Mouse (Mus musculus) right cerebral cortex, postnatal 25 days (tissue): ENCODE data around the gene Tmem144.

Experiments used
- DNase-seq: peaks from one replicate; pipeline ENCODE4 v3.0.0; 2022

Tmem144 gene

DNA sequence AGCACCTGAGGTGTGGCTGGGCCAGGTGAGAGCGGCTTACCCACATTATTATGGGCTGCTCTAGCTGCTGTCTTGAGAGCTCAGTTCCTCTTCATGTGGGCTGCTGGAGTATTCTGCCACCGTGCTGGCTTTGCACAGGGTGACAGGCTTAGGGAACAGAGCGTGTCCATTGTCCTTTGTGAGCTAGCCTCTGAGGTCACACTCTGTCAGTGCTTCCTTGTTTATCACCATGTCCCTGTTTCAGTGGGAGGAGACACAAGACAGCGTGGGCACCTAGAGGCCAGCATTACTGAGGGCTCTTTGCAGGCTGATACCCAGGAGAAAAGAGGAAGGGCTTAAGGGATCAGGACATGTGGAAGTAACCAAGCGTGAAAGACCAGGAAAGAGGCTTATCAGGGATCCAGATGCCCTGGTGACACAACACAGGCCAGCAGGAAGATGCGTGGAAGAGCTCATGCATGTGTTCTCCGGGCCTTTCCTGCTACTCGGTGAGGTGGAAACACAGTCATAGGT is at the start of gene Tmem144:
Gene Tmem144, minus strand, starts transcription at position 120 of the 513 bp plus-strand sequence.
- no peak for DNase-seq

GRCm38 (mm10) chr3:79901734-79902133 is 49.2 kb upstream of the Tmem144 start:
- DNase-seq = no peak

GRCm38 (mm10) chr3:79901321-79901720 is 48.7 kb upstream of the Tmem144 start:
- DNase-seq = no peak

DNA sequence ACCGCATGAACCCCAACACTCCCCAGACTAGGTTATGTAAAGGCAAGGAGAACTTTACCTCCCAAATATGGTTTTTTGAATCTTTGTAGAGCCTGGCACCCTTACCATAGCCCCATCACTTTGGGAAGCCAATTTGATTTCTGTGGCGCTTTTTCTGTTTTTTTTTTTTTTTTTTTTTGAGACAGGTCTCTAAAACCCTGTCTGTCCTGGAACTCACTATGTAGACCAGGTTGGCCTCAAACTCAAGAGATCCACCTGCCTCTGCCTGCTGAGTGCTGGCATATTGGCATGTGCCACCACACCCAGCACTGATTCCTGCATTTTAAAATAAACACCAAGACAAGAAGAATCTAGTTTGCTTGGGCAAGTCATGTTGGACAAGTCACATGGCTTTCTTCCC is 47.9 kb upstream of the Tmem144 start:
- no peak for DNase-seq

- DNase-seq = no peak
Measured at GRCm38 (mm10) chr3:79899906-79900305, 47.3 kb upstream of the Tmem144 start.

DNA sequence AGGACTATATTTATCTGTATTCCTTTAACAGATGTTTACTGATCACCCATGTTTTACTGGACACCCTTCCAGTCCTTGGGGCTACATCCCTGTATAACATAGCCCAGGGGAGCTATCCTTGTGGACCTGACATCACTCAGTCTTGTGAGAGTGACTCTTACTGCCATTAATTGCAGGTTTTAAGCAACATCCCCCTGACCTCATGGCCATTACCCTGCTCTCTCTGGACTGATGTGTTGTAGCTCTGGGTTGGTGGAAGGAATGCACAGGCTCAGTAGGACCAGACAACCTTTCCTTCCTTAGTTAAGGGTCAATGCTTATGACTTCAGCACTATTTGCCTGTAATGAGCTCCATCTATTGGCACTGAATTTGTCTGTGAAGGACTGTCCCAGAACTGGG is 45.9 kb upstream of the Tmem144 start:
- DNase-seq = no peak

- DNase-seq = peak; percentile 17
Measured at GRCm38 (mm10) chr3:79897534-79898370, 45.2 kb upstream of the Tmem144 start.

- no peak for DNase-seq
Measured at GRCm38 (mm10) chr3:79887966-79888365, 35.4 kb upstream of the Tmem144 start.

DNA sequence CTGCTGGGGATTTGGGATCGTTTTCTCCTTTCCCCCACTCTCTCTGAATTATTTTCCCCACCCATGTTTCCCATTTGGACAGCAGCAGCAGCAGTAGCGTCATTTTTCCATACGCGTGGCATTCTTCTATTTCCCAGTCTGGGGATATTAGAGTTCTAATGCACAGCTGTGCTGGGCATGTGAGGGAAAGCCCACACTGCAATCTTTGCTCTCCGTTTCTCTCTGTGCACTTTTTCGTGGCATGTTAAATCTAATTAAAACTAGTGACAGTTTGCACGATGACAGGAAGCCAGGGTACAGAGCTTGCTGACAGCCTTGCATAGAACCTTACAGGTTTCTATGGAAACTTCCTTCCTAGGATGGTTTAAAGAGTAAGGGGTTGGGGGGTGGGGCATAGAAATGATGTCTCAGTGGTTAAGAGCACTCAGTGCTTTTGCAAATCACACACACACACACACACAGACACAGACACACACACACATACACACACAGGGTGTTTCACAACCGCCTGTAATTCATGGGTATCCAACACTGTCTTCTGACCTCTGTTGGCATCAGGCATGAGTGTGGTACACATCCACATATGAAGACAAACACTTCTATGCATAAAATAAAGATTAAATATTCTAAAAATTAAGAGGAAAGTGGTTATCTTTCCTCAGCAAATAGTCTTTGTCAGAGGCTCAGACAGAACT is 34.7 kb upstream of the Tmem144 start:
- peak; percentile 24 for DNase-seq

DNA sequence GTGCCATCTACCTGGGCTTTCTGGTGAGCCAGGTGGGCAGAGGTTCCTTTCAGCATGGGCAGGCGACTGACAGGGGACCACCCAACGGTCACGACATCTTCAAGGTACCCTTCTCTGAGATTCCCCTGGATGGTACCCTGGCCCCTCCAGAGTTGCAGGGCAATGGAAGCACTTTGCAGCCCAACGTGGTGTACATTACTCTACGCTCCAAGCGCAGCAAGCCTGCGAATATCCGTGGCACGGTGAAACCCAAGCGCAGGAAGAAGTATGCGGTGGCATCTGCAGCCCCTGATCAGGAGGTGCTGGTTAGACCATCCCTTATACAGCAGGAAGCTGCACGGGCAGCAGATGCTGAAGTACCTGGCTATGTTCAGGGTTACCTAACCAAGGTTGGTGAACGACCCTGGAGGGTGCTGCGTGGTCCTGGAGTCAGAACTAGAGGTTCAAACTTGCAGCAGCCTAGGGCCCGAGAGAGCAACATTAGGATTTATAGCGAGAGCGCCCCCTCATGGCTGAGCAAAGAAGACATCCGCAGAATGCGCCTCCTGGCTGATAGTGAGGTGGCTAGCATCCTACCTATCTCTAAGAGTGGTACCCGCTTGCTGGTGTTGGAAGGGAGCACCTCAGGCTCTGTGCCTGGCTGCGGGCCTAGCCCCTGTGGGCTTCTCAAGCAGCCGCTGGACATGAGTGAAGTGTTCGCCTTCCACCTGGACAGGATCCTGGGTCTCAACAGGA is 34.0 kb upstream of the Tmem144 start:
- no peak for DNase-seq

DNA sequence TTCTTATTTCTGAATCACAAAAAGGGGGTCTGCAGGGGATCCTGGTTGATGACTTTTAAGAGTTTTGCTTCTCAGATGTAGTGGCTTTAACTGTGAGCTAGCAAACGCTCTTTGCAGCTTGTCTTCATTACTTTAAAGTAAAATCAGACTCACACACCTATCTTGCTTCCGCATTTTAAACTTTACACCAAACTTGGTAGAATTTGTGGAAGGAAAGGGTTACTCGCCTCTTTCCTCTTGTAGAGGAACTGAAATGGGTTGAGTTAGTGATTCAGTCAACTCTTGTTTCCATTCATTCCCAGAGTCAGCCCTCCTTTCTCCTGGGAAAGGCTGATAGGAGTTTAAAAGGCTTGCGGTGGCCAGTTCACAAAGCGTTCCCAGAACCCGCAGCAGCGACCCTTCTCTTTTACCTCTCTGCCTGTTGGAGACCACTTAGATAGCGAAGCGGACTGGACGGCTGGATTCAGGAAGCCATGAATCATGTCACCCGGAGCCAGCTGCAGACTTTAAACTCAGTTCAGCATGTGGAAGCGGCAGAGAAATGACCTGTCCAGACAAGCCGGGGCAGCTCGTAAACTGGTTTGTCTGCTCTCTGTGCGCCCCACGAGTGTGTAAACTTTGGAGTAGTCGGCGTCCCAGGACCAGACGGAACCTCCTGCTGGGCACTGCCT is 33.2 kb upstream of the Tmem144 start:
- no peak for DNase-seq

DNA sequence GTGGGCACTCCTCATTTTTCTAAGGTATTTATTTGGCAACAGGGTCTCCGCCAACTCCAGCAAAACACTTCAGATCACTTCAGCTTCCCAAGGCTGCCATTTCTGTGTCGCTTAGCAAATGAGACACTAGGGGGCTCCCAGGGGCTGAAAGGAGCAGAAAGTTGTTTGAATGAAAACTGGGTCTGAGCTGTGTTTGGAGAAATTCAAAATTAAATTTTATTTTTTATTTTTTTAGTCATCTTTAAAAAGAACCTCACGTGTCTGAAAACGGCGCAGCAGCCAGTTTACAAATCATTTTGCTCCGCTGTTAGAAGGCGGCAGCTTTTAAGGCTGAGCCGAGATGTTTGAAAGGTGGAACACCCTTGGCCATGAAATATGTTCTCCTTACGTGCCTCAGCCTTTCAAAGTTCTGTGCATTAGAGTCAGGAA is 32.2 kb upstream of the Tmem144 start:
- DNase-seq = peak; percentile 67

DNA sequence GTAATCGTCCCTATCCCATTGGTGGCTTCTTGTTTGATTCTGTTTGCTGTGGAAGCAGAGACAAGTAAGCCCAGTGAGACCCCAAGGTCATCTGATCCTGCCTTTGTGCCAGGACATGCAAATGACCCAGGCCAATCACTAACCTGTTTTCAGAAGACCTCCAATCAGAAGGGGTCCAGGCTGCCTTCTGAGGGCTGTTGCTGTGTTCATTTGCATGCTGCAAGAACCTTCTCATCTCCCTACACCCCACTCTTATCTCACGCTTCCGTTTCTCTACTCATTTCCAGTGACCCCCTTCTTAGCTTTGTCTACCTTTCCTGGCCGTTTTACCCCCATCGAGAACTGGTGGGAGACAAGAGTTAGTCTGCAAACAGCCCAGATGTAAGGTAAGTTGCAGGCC is 31.7 kb upstream of the Tmem144 start, which contains the start of gene Fam198b:
Gene Fam198b, plus strand, starts transcription at position 229 of the 400 bp plus-strand sequence.
- no peak for DNase-seq

GRCm38 (mm10) chr3:79883092-79883491 is 30.5 kb upstream of the Tmem144 start:
- peak; percentile 28 for DNase-seq

- DNase-seq = no peak
Measured at GRCm38 (mm10) chr3:79881645-79882044, 29.1 kb upstream of the Tmem144 start.

GRCm38 (mm10) chr3:79879246-79879645 is 26.7 kb upstream of the Tmem144 start:
- DNase-seq = no peak

- no peak for DNase-seq
Measured at GRCm38 (mm10) chr3:79878350-79878749, 25.8 kb upstream of the Tmem144 start.

- DNase-seq = no peak
Measured at GRCm38 (mm10) chr3:79875471-79875870, 22.9 kb upstream of the Tmem144 start.

- no peak for DNase-seq
Measured at GRCm38 (mm10) chr3:79867121-79867709, 14.6 kb upstream of the Tmem144 start.

- no peak for DNase-seq
Measured at GRCm38 (mm10) chr3:79866526-79866925, 14.0 kb upstream of the Tmem144 start.

DNA sequence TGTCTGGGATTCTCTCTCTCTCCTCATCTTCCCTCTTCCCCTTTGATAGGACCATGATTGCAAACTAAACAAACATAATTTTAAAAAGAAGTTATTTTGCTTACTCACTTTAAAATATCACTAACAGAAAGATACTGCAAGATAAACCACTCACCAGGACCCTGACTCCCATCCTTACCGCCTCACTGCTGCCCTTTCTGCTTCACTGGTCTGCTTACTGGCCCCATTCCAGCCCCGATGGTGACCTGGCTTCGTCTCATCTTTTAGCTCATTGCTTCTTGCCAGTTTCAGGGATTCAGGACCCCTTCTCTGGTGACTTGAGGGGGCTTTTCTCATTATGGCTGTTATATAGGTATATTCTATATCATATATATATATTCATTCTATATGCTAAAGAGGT is 13.5 kb upstream of the Tmem144 start:
- no peak for DNase-seq

GRCm38 (mm10) chr3:79864824-79865223 is 12.3 kb upstream of the Tmem144 start:
- no peak for DNase-seq
